Mouse (Mus musculus) kidney, postnatal 14 days (tissue): Measurements from ENCODE around the gene Cers1.

ENCODE experiments used
- DNase-seq: peaks from one replicate; pipeline ENCODE4 v3.0.0; 2022; ENCODE audit warnings: mixed read lengths

Cers1 gene

GRCm38 (mm10) chr8:70352657-70353151 lies 37.1 kb downstream of the Cers1 start:
- peak; percentile 46 for DNase-seq

DNA sequence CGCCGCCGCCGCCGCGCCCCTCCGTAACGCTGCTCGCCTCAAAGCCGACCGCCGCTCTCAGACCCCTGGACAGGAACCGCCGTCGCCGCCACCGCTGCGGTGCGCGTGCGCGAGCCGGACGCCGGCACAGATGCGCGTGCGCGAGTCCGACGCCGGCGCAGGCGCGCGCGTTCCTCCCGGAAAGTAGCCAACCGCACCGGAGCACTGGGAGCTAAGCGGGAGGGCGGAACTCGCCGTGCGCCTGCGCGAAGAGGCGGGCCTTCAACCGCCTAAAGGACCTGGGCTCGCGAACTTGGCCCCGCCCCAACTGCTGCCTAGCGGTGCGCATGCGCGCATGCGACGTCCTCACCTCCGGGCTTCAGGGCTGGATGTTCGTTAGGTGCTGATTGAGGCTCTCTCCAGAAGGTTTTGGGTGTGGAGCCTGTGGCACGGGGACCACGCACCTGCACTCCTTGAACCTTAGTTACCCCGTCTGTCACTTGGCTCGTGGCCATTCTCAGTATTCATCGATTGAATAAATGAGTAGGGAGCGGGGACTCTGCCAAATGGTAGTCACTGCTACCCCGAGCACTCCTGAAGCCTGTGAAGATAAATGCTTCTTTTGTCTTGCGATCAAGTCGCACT lies 37.7 kb downstream of the Cers1 start, which contains the start of gene Upf1:
Gene Upf1, minus strand, starts transcription at position 85 of the 624 bp plus-strand sequence.
- peak; percentile 100 for DNase-seq

DNA sequence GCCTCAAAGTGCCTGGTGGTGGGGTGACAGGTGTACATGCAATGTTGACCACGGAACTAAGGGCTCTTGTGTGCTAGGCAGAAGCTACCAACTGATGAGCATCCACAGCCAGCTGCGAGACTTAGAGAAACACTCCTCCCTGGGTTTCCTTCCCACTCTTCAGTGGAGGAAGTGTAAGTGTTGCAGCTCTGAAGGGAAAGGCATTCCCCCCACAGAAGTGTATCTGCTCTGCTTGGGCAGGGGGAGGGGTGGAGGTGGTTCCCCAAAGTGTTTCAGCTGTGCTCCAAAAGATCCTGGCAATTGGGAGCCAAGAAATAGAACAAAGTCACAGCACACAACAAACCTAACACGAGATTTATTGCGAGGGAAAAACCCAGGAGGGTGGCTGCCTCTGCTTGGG lies 38.4 kb downstream of the Cers1 start:
- no peak for DNase-seq

GRCm38 (mm10) chr8:70356111-70356510 lies 40.5 kb downstream of the Cers1 start:
- no peak for DNase-seq

GRCm38 (mm10) chr8:70359411-70359810 lies 43.8 kb downstream of the Cers1 start:
- DNase-seq = peak; percentile 68

- DNase-seq = no peak
Observed at GRCm38 (mm10) chr8:70360769-70361168, 45.2 kb downstream of the Cers1 start.

DNA sequence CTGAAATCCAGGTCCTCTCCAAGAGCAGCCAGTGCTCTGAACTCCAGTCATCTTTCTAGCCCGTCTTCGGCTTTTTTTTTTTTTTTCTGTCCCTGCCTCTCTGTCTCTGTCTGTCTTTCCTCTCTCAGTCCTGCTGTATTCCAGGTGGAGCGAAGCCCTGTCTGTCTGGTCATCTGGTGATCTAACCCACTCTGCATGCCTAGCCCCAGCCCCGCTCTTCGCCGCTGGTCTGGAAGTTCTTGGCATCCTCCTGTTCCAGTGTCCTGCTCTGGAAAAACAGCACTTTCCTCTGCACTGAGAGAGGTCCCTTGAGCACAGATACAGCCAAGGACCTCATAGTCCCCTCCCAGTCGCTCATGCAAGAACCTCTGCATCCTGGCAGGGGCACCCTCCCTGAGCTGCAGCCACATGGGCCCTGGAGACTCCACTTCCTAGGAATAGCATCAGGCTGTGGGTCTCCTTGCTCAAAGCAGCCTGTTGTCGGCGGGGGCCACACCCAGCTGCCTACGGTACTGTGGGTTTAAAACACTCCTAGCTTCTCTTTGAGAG lies 46.0 kb downstream of the Cers1 start:
- DNase-seq = no peak

- peak; percentile 73 for DNase-seq
Observed at GRCm38 (mm10) chr8:70364066-70364465, 48.5 kb downstream of the Cers1 start.

DNA sequence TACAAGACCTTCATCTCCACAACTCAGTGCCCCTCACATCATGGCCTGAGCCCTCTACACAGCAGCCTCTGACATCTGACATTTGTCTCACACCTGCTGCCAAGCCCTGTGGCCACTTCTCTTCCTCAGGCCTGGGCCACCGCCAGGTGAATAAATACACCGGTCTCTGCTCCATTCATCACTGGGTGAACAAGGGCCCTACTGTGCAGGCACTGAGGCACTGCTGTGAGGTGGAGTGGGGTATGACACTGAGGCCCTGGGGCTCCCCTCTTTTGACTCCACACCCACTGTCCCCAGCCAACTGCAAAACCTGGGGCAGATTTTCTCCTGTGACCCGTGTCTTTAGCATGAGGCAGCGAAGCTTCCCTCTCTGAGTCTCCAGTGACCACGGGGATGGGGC lies 51.0 kb downstream of the Cers1 start:
- DNase-seq = no peak

DNA sequence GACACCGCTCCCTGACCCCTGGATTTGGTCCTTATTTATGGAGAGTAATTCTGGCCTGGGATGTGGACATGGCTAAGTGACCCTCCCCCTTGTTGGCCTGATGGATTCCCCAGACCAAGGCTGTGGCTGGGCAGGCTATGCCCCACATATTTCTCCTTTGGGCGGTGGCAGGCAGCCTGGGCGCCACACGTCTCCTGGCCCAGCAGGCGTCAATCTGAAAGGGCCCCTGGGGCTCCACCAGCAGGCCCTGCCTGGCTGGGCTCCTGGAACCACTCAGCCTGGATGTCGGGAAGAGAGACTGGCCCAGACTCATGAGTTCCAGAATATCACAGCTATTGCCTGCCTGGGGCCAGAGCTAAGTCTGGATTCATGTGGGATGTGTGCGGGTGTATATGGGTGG lies 54.9 kb downstream of the Cers1 start:
- no peak for DNase-seq

- peak; percentile 71 for DNase-seq
Observed at GRCm38 (mm10) chr8:70371951-70372350, 56.4 kb downstream of the Cers1 start.

- no peak for DNase-seq
Observed at GRCm38 (mm10) chr8:70373397-70374317, 58.1 kb downstream of the Cers1 start, which contains the start of gene Comp. TSS of gene Comp (plus strand) at chr8:70373558.

GRCm38 (mm10) chr8:70374318-70374927 lies 58.8 kb downstream of the Cers1 start:
- DNase-seq = peak; percentile 92

DNA sequence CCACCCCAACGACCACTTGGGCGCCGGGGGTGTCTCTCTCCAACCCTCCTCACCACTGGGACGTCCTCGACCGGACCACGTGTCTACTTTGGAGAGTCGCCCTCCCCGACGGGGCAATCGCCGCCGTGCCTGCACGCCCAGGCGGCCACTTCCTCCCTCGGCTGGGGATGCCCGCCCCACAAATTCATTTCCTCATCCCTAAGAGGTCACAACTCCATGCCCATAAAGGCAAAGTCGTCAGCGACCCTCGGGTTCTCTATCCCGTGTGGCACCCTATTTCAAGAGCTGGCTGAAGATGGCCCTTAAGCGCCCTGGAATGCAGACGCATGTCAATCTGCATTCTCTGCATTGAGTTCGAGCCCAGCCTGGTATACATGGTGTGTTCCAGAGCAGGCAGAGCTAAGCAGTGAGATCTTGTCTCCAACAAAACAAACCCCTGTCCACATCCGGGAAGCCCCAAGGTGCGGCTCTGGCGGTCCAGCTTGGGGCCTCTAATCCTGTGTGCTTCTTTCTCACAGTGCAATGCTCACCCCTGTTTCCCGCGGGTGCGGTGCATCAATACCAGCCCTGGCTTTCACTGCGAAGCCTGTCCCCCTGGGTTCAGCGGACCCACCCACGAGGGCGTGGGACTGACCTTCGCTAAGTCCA lies 59.8 kb downstream of the Cers1 start:
- no peak for DNase-seq

GRCm38 (mm10) chr8:70376275-70376741 lies 60.7 kb downstream of the Cers1 start:
- DNase-seq = no peak

GRCm38 (mm10) chr8:70377049-70377448 lies 61.5 kb downstream of the Cers1 start:
- DNase-seq = no peak

GRCm38 (mm10) chr8:70380069-70380468 lies 64.5 kb downstream of the Cers1 start:
- DNase-seq = no peak
